Mouse (Mus musculus) bone marrow, adult 2 months (tissue): ENCODE measurements around the gene B4galt5.

ENCODE experiments used
- CTCF ChIP-seq: fragments of 200-500 bp; IDR thresholded peaks from 2 replicates; pipeline ENCODE4 v1.5.1; 2011; ENCODE audit warnings: low read length, control low read depth; ENCODE audit not compliant: control insufficient read depth, insufficient read depth
- POLR2A ChIP-seq: fragments of 200-500 bp; IDR thresholded peaks from 2 replicates; pipeline ENCODE4 v1.6.1; 2011; ENCODE audit warnings: low read depth, mild to moderate bottlenecking, control low read depth, low read length, borderline replicate concordance; ENCODE audit not compliant: control insufficient read depth

DNA sequence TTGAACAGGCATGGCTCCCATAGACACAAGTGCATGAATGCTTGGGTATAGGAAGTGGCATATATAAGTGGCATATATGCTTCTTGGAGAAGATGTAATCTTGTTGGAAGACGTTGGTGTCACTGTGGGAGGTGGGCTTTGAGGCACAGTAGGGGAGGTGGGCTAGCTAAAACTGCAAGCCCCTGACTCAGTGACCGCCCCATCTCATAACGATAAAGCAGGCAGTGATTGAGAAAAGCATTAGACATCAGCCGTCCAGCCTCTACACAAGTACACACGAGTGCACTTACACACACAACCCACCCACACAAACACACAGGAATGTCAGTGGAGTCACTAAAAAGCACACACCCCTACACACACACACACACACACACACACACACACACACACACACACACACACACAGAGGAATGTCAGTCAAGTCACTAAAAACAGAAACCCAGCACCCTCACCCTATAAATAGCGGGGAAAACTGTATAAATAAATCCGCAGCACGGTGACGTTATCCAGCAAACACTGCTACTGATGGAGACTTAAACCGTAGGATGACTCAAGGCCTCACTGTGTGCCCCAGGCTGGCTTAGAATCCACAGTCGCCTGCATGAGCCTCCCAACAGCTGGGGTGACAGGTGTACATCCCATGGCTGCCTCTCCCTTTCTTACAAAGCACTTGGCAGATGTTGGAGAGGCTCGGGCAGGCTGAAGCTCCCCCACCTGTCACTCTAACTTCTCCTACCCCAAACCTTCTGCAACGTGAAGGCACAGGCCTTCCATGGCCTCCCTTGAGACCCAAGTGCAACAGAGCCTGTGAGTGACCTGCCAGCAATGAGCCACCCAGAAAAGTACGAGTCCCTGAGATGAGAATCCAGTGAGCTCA lies 81.2 kb downstream of the B4galt5 start:
- TF ChIP-seq POLR2A, result no peak
- no peak for TF ChIP-seq CTCF
